Mouse (Mus musculus): ENCODE measurements around the gene Spata31d1b. TPM values are rescaled to one million over a fixed set of nuclear protein-coding genes. Genes with fewer than 3 reads are reported as not detected.
A peak's percentile ranks its signal among the peaks of the same experiment; 100 is the strongest.
"Not testable (repeated sequence)": the region's sequence is repeated elsewhere in the genome, so short reads cannot be mapped to it uniquely, and the experiment has no call there.

Spata31d1b gene
- polyA plus RNA-seq, 1 experiment from 2014 or later = not detected

DNA sequence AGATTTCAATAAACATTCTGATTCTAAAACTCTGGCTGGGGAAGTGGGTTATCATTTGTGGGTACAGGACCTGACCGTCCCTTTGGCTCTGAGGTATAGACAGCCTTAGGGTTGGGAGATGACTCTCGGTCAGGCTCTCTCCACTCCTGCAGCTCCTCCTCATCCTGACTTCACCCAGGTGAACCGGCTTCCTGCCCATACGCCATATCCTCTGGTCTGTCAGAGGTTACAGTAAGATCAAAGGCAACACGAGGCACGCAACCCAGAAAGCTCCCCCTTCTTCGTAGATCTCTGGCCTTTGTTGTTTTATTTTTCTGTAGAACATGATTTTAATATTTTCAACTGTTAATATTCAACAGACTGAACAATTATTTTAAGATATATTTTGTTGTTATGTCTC is 16.3 kb upstream of the Spata31d1b start:
- H3K9ac ChIP-seq = no peak overlapping the region
- WGBS = 81% methylated on average over 7 of the region's 7 CpGs

DNA sequence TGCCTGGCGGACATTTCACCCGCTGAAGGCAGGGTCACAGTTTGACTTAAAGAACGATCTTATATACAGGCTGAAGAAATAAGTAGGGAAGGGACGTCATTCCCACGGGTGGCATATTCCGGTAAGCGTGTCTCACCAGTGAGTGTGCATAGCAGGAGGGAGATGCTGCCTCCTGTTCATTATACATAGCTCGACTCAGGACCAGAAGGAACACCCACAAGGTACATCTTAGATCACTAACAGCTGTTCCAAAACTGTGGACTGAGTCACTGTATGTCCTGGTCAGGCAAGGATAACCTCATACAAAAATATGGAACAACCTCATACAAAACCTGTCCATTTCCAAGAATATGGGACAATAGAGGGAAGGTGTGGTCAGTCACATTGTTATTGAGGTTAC is 13.0 kb upstream of the Spata31d1b start:
- 87% methylated on average over 8 of the region's 8 CpGs for WGBS
- H3K4me2 ChIP-seq = no peak overlapping the region
- no peak overlapping the region for H3K9ac ChIP-seq
- no peak overlapping the region for H3K27ac ChIP-seq (replicated peaks)
- H3K4me3 ChIP-seq = no peak overlapping the region
- ATAC-seq (ENCODE audit: extremely low read depth, insufficient number of reproducible peaks, low FRiP score, low TSS enrichment) = no peak
- peaks cover 20% of the 10 kb centered on the region for H3K27me3 ChIP-seq (replicated peaks)
- H3K9me3 ChIP-seq = no peaks in the 10 kb centered on the region
- H3K4me1 ChIP-seq = peaks cover 3% of the 10 kb centered on the region
- H3K36me3 ChIP-seq = no peaks in the 10 kb centered on the region

More for the DNA sequence above, 16.3 kb upstream of the Spata31d1b start:
- Histone ChIP-seq H3K4me2 (no peak overlapping the region), H3K27me3 (replicated peaks) (no peaks in the 10 kb centered on the region), H3K9me3 (no peaks in the 10 kb centered on the region), H3K36me3 (no peaks in the 10 kb centered on the region), H3K4me1 (no peaks in the 10 kb centered on the region), H3K27ac (replicated peaks) (no peak overlapping the region), H3K4me3 (no peak overlapping the region)
- no peak for ATAC-seq (ENCODE audit: extremely low read depth, insufficient number of reproducible peaks, low FRiP score, low TSS enrichment)

DNA sequence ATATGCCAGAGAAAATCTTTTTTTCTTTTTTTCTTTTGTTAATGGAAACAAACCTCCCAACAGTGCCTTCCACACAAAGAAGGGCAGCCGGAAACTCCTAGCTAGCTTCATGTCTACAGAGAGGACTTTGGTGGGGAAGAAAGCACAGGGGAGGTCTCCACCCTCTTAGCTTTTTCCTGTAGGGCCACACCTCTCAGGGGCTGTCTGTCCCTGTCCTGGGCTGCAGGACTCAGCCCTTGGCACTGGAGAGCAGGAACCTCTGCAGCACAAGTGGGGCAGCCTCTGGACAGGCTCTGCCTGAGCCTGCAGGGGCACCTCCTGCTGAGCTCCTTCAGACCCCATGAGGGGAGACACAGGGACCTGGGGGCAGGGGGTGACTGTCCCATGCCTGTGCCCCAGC is 11.9 kb upstream of the Spata31d1b start:
- WGBS = 73% methylated on average over 1 of the region's 1 CpGs
- not testable (repeated sequence) for H3K9ac ChIP-seq; H3K4me3 ChIP-seq; ATAC-seq (ENCODE audit: extremely low read depth, insufficient number of reproducible peaks, low FRiP score, low TSS enrichment); H3K36me3 ChIP-seq; H3K27ac ChIP-seq (replicated peaks); H3K4me2 ChIP-seq; H3K9me3 ChIP-seq
- Histone ChIP-seq H3K4me1 (peaks cover 10% of the 10 kb centered on the region), H3K27me3 (replicated peaks) (peaks cover 20% of the 10 kb centered on the region)

DNA sequence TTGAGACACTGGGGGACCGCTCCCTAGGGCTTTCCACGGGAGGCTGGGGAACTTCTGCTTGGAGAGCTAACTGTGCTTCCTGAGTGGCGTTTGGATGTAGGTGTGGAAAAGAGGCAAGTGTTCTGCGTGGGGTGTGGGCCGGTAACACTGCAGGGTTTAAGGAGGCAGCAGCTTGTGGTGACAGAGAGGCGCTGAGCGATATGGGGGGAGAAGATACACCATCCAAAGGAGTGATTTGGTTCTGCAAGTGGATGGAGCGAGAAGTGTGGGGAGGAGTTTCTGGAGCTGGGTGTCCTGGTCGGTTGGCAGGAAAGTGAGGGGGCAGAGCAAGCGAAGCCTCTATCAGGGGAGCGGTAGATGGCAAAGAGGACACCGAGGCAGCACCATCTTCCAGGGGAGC is 8.6 kb upstream of the Spata31d1b start:
- Histone ChIP-seq H3K9ac (no peak overlapping the region), H3K4me2 (no peak overlapping the region), H3K9me3 (no peaks in the 10 kb centered on the region), H3K36me3 (no peaks in the 10 kb centered on the region), H3K4me1 (peaks cover 10% of the 10 kb centered on the region), H3K27me3 (replicated peaks) (peaks cover 20% of the 10 kb centered on the region), H3K27ac (replicated peaks) (no peak overlapping the region), H3K4me3 (no peak overlapping the region)
- ATAC-seq (ENCODE audit: extremely low read depth, insufficient number of reproducible peaks, low FRiP score, low TSS enrichment) = no peak
- 72% methylated on average over 12 of the region's 12 CpGs for WGBS

DNA sequence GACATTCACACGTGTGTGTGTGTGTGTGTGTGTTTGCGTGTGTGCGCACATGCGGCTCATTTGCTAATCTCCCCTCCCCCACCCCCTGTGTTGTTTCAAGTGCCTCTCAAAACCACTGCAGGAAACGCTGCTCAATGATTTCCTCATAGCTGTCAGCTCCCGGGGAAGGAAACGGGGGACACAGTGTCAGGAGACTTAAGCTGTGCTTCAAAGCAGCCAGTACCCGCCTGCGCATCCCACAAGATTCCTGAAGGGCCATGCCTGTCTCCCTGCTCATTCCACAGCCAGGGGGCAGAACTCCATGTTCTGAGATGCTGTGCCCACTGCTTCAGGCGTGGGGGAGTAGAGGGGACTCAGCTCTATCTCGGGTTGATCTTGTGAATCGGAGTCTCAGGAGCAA is 7.5 kb upstream of the Spata31d1b start:
- Histone ChIP-seq H3K4me2 (peak overlapping the region; percentile 23; the same call in 1 of the 2 replicates), H3K4me1 (peaks cover 10% of the 10 kb centered on the region), H3K27me3 (replicated peaks) (peaks cover 20% of the 10 kb centered on the region), H3K36me3 (no peaks in the 10 kb centered on the region), H3K9me3 (no peaks in the 10 kb centered on the region), H3K9ac (no peak overlapping the region), H3K27ac (replicated peaks) (no peak overlapping the region), H3K4me3 (no peak overlapping the region)
- 31% methylated on average over 12 of the region's 12 CpGs for WGBS
- no peak for ATAC-seq (ENCODE audit: extremely low read depth, insufficient number of reproducible peaks, low FRiP score, low TSS enrichment)

DNA sequence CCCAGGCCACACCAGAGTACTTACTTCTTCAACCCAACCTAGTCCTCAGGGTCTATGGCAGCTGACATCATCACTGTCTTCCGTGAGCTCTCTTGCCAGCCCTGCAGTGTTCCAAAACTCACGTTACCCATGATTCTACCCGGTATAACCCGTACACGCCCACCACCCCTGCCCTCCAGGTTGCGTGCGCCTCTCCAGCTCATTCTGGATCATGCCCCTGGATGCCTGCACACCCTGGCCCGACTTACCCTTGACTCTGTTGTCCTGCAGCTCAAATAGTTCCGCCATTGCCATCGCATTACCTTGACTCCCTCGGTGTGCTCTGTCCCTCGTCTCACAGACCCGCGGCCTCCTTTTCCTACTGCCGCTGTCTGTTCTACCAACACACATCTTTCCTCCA is 1.9 kb upstream of the Spata31d1b start, which contains the start of gene Spata31d1a:
TSS of gene Spata31d1a (minus strand) at position 101 of the 400 bp plus-strand sequence.
- Histone ChIP-seq H3K4me1 (no peaks in the 10 kb centered on the region), H3K9me3 (no peaks in the 10 kb centered on the region), H3K9ac (no peak within 1 kb of the TSS), H3K27ac (replicated peaks) (no peak within 1 kb of the TSS), H3K4me3 (no peak within 1 kb of the TSS), H3K36me3 (no peaks in the 10 kb centered on the region), H3K4me2 (no peak within 1 kb of the TSS), H3K27me3 (replicated peaks) (peaks cover 16% of the 10 kb centered on the region)
- ATAC-seq (ENCODE audit: extremely low read depth, insufficient number of reproducible peaks, low FRiP score, low TSS enrichment) = no peak
- 84% methylated on average over 15 of the region's 15 CpGs for WGBS

DNA sequence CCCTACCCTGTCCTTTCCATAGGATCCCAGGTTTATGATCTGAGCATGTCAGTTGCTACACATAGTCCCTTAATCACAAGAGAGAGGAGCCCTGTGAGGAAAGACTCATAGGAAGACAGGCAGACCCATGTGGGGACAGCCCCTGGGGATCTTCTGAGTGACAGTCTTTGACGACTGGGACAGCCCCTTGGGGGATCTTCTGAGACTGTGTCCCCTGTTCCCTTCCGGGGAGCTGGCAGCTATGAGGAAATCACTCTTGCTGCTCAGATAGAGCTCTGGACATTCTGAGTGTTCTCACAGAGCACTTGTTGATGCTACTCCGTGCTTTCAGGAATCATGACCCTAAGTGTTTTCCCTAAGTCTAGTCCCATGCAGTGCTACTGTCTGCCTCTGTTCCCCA is 1.6 kb downstream of the Spata31d1b start:
- no peak overlapping the region for H3K27ac ChIP-seq (replicated peaks)
- H3K4me1 ChIP-seq = 0 out of 2 replicates have a peak, but pooled peaks cover 3% of the 10 kb centered on the region
- ATAC-seq (ENCODE audit: extremely low read depth, insufficient number of reproducible peaks, low FRiP score, low TSS enrichment) = no peak
- H3K9ac ChIP-seq = no peak overlapping the region
- H3K4me3 ChIP-seq = no peak overlapping the region
- 36% methylated on average over 3 of the region's 3 CpGs for WGBS
- H3K4me2 ChIP-seq = no peak overlapping the region
- H3K36me3 ChIP-seq = no peaks in the 10 kb centered on the region
- H3K9me3 ChIP-seq = no peaks in the 10 kb centered on the region
- peaks cover 18% of the 10 kb centered on the region for H3K27me3 ChIP-seq (replicated peaks)

DNA sequence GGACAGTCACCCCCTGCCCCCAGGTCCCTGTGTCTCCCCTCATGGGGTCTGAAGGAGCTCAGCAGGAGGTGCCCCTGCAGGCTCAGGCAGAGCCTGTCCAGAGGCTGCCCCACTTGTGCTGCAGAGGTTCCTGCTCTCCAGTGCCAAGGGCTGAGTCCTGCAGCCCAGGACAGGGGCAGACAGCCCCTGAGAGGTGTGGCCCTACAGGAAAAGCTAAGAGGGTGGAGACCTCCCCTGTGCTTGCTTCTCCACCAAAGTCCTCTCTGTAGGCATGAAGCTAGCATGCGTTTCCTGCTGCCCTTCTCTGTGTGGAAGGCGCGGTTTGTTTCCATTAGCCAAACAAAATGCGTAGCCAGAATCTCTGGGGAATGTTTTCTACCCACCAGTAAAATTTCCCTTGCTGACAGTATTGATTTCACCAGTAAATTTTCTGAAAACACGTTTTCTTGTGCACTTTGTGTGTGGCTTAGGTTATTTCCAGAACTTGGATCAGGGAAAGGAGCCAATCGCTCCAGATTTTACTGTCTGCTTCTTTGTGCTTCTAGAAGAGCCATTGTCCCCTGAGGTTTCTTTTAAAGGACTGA is 6.9 kb downstream of the Spata31d1b start:
- not testable (repeated sequence) for ATAC-seq (ENCODE audit: extremely low read depth, insufficient number of reproducible peaks, low FRiP score, low TSS enrichment); H3K4me3 ChIP-seq; H3K9me3 ChIP-seq; H3K4me2 ChIP-seq; H3K9ac ChIP-seq; H3K36me3 ChIP-seq; H3K27me3 ChIP-seq (replicated peaks)
- 32% methylated on average over 6 of the region's 6 CpGs for WGBS
- H3K4me1 ChIP-seq = peaks cover 11% of the 10 kb centered on the region
- peak overlapping the region; percentile 12; the same call in 1 of the 2 replicates for H3K27ac ChIP-seq (replicated peaks)

DNA sequence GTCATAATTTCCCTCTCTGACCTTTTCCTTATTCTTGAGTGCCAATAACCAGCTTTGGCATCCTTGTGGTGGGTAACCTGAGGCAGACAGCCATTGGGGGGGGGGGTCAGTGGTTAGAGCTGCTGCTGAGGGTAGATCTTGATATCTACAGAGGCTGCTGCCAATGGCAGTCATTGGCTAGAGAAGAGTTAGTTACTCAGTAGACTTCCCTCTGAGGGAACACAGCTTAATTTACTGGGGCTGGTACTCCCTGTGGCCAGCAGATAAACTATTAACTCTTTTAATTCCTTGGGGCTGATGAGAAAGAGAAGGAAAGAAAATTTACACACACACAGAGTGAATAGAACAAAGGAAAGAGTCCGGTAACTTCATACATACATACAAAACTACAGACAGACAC is 7.4 kb downstream of the Spata31d1b start:
- Histone ChIP-seq H3K36me3 (no peaks in the 10 kb centered on the region), H3K4me2 (no peak overlapping the region), H3K9ac (no peak overlapping the region), H3K27me3 (replicated peaks) (peaks cover 3% of the 10 kb centered on the region), H3K4me1 (peaks cover 11% of the 10 kb centered on the region), H3K4me3 (no peak overlapping the region), H3K27ac (replicated peaks) (peak overlapping the region; percentile 12; the same call in 1 of the 2 replicates), H3K9me3 (no peaks in the 10 kb centered on the region)
- ATAC-seq (ENCODE audit: extremely low read depth, insufficient number of reproducible peaks, low FRiP score, low TSS enrichment) = no peak
- 87% methylated on average over 1 of the region's 1 CpGs for WGBS

DNA sequence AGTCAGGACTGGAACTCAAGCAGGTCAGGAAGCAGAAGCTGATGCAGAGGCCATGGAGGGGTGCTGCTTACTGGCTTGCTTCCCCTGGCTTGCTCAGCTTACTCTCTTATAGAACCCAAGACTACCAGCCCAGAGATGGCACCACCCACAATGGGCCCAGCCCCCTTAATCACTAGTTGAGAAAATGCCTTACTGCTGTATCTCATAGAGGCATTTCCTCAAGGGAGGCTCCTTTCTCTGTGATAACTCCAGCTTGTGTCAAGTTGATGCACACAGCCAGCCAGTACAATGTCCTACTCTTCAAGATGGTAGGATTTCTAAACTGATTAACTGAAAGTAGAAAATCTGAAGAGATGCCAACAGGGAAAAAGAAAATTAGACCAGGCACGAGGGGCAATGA is 10.0 kb downstream of the Spata31d1b start:
- H3K27ac ChIP-seq (replicated peaks); ATAC-seq (ENCODE audit: extremely low read depth, insufficient number of reproducible peaks, low FRiP score, low TSS enrichment); H3K9me3 ChIP-seq; H3K27me3 ChIP-seq (replicated peaks); H3K36me3 ChIP-seq; H3K4me2 ChIP-seq; H3K9ac ChIP-seq; H3K4me3 ChIP-seq: not testable (repeated sequence)
- WGBS = 70% methylated on average over 1 of the region's 1 CpGs
- H3K4me1 ChIP-seq = peaks cover 20% of the 10 kb centered on the region

DNA sequence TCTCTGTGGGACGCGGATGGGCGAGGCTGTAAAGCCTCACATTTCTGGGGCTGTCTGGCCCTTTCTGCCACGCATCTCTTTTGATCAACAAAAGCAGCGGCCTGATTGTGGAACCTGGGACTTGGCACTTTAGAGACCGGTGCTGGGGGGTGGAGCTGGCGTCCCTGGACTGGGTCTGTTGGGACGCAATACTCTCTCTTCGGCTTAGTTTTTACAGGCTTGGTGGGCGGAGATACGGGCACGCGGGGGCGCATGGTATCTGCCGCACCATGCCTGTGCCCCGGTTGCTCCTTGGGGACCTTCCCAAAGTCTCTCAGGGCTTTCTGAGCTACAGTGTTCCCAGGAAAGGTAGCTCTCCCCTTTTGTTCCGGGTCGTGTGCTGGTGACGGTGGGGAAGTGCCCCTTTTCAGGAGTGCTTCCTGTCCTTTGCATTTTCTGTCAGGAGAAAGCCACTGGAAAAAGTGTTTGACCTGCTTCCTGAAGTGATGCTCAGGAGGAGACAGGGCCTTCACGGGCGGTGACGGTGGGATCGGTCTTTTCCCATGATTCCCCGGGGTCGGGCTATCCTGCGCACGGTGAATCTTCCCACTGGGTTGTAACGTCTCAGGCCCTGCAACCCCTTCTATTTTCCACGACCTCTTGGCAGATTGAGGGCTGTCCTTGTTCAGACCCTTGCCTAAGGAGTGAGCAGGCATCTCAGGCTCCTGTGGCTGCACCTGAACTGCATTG is 14.2 kb downstream of the Spata31d1b start:
- WGBS = 19% methylated on average over 29 of the region's 29 CpGs
- no peak overlapping the region for H3K27ac ChIP-seq (replicated peaks)

More for the DNA sequence above, 14.2 kb downstream of the Spata31d1b start:
- peak overlapping the region; percentile 37 for H3K4me3 ChIP-seq
- H3K4me2 ChIP-seq = peak overlapping the region; percentile 65
- H3K27me3 ChIP-seq (replicated peaks) = peaks cover 20% of the 10 kb centered on the region; the same call in 1 of the 2 replicates
- peak overlapping the region; percentile 66 for H3K9ac ChIP-seq
- peaks cover 15% of the 10 kb centered on the region for H3K4me1 ChIP-seq
- ATAC-seq (ENCODE audit: extremely low read depth, insufficient number of reproducible peaks, low FRiP score, low TSS enrichment) = no peak
- H3K9me3 ChIP-seq = no peaks in the 10 kb centered on the region
- H3K36me3 ChIP-seq = no peaks in the 10 kb centered on the region

Measured in heart, embryonic 13.5 days (tissue).